Mouse (Mus musculus): ENCODE measurements at regions not wholly inside any gene's neighbourhood (a gene's known extent, or its start where the extent isn't known, plus 50 kb on each side); places are given as distances from the start of the nearest gene placed in this dataset.
"Not testable (repeated sequence)": the region's sequence is repeated elsewhere in the genome, so short reads cannot be mapped to it uniquely, and the experiment has no call there.

DNA sequence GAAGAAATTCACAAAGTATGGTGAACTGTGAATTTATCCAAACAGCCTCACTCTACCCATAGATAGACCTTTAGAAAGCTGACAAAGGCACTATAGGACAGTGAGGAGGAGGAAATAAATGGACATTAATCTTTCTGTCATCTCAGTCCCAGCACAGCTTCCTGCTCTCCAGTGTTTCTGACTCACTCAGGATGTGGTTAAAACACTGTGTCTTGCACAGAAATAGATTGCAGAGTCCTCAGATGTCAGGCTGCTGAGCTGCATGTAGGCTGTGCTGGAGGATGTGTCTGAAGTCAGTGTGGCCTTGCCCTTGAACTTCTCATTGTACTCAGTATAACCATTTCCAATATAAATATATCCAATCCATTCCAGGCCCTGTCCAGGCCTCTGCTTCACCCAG, 735.6 kb upstream of the Zfp386 start:
- DNase-seq (ENCODE audit: low spot score in 2 of 2): peak; percentile 21 to 37

DNA sequence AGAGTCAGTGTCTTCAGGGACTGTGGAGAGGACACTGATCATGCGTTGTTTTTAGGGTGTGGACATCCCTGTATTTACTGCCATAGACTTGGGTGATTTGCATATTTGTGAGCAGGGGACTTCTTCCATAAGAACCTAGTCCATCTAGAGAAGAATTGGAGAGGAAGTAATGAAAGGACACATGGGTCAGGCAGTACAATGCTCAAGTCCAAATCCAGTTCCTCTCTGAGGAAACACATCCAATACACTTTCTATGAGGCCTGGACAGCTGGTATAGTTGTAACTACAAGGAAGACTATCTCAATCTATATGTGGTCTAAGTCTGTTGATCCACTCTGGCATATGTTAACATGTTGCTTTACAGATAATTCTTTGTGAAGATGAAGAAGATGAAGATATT, 734.9 kb upstream of the Zfp386 start:
- DNase-seq (ENCODE audit: low spot score in 2 of 2): not testable (repeated sequence)

GRCm38 (mm10) chr12:115320641-115321040, 726.9 kb upstream of the Zfp386 start:
- DNase-seq (ENCODE audit: low spot score in 2 of 2): peak; percentile 44 to 53

DNA sequence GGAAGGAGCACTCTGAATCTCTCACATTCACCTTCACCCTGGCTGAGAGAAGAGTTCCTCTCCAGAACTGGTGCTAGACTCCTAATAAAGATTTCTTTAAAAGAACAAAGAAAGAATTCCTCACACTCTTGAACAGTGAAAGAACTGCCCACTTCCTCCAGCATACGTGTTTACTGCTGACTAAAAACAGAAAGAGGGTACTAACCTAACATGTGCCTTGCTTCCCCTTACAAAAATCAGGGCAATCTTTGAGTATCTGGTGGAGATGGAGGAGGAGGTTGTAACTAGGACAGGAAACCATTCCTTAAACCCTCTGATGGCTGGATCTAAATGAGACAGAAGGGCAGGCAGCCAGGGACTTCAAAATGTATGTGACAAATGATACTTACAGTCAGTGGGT, 719.1 kb upstream of the Zfp386 start:
- DNase-seq (ENCODE audit: low spot score in 2 of 2): no peak

DNA sequence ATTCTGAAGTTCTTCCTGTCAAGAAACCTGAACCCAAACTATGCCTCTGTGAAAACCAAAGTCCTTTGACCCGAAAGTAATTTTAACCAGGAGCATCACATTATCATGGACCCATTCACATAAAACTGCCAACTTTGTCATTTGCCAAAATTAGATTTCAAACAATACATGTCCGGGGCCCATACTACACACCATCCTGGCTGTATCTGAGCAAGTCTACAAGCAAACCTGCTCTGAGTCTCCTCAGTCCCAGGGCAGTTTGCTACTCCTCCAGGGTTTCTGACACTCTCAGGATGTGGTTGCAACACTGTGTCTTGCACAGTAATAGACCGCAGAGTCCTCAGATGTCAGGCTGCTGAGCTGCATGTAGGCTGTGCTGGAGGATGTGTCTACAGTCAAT, 712.8 kb upstream of the Zfp386 start:
- DNase-seq (ENCODE audit: low spot score in 2 of 2): peak; percentile 5 to 27

- DNase-seq (ENCODE audit: low spot score in 2 of 2): no peak
Measured at GRCm38 (mm10) chr12:115336594-115336993, 710.9 kb upstream of the Zfp386 start.

DNA sequence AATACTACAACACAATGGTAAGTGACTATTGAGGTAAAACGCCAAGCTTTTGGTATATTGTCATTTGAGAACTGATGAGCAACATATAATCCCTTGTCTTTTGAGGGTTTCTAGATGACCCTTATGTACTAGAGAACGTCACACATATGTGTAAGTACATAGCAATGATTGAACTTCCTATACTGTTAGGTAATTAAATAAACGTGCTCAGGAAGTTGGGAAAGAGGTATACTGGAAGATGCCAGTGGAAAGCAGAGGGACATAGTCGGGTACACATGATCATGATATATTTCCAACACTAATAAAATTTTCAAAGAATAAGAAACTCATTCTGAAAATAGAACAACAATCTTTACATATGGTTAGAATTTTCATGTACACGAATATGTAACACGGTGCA, 701.4 kb upstream of the Zfp386 start:
- not testable (repeated sequence) for DNase-seq (ENCODE audit: low spot score in 2 of 2)

DNA sequence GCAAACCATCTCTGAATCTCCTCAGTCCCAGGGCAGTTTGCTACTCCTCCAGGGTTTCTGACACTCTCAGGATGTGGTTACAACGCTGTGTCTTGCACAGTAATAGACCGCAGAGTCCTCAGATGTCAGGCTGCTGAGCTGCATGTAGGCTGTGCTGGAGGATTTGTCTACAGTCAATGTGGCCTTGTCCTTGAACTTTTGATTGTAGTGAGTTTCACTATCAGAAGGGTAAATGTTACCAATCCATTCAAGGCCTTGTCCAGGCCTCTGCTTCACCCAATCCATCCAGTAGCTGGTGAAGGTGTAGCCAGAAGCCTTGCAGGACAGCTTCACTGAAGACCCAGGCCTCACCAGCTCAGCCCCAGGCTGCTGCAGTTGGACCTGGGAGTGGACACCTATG, 688.5 kb upstream of the Zfp386 start:
- DNase-seq (ENCODE audit: low spot score in 2 of 2): peak; percentile 8 to 35

GRCm38 (mm10) chr12:115365628-115366027, 681.9 kb upstream of the Zfp386 start:
- DNase-seq (ENCODE audit: low spot score in 2 of 2): not testable (repeated sequence)

- DNase-seq (ENCODE audit: low spot score in 2 of 2): peak in 1 of 2 experiments; percentile 3
Measured at GRCm38 (mm10) chr12:115371784-115372183, 675.7 kb upstream of the Zfp386 start.

- peak in 1 of 2 experiments; percentile 5 for DNase-seq (ENCODE audit: low spot score in 2 of 2)
Measured at GRCm38 (mm10) chr12:115373056-115373455, 674.5 kb upstream of the Zfp386 start.

- DNase-seq (ENCODE audit: low spot score in 2 of 2): peak in 1 of 2 experiments; percentile 1
Measured at GRCm38 (mm10) chr12:115386479-115386878, 661.0 kb upstream of the Zfp386 start.

GRCm38 (mm10) chr12:115404116-115404515, 643.4 kb upstream of the Zfp386 start:
- no peak for DNase-seq (ENCODE audit: low spot score in 2 of 2)

DNA sequence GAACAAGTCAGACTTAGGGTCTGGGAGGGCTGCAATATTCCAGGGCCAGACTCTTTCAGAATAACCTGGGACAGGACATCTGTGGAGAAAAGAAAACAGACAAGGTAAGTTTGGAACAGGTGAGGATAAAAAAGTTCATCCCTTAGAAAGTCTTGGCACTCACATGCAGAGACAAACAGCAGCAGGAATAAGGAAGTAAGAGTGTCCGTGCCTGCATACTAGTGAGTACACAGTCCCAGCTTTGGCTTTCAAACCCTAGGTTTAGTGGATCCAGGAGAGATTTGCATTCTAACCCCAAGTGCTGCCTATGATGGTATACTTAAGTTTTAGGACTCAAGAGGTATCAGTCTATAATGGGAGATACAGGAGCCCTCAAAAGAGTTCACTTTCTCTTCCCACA, 642.9 kb upstream of the Zfp386 start:
- DNase-seq (ENCODE audit: low spot score in 2 of 2): no peak

- DNase-seq (ENCODE audit: low spot score in 2 of 2): not testable (repeated sequence)
Measured at GRCm38 (mm10) chr12:115446247-115446646, 601.3 kb upstream of the Zfp386 start.

DNA sequence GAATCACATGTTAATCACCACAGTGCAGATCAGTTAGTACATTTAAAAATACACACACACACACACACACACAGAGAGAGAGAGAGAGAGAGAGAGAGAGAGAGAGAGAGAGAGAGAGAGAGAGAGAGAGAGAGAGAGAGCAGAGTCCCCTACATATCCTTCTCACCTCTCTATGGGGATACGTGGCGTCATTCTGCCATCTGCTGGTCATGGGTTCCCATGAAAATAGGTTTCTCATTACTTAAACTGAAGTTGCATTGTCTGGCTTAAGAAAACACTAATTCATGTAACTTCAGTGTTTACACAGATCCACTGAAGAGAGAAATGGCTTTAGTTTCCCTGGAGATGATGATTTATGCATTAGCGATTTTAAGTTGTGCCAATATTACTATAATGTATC, 594.9 kb upstream of the Zfp386 start:
- DNase-seq (ENCODE audit: low spot score in 2 of 2): peak in 1 of 2 experiments; percentile 24

DNA sequence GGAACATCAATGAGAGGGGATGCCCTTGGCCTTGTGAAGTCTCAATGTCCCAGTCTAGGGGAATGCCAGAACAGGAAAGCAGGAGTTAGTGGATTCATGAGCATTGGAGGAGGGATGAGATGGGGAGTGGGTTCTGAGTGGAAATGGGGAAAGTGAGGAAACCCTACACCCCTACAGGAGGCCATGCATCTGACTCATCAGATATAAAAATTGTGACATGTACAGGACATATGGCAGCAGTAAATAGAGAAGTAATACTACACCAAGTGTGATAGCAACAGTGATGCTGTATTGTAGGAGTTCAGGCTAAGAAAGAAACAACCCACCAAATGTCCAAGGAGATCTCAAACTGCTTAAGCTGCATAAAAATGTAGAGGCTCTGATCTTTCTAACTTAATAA, 582.7 kb upstream of the Zfp386 start:
- DNase-seq (ENCODE audit: low spot score in 2 of 2): not testable (repeated sequence)

GRCm38 (mm10) chr12:115468015-115468414, 579.5 kb upstream of the Zfp386 start:
- not testable (repeated sequence) for DNase-seq (ENCODE audit: low spot score in 2 of 2)

DNA sequence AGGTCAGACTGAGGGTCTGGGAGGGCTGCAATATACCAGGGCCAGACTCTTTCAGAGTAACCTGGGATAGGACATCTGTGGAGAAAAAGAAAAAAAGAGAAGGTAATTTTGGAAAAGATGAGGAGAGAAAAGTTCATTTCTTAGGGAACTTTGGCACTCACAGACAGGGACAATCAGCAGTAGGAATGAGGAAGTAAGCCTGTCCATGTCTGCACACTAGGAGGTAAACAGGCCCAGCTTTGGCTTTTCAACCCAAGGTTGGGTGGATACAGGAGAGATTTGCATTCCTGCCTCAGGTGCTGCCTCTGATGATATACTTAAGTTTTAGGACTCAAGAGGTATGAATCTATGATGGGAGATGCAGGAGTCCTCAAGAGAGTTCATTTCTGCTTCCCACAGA, 579.0 kb upstream of the Zfp386 start:
- DNase-seq (ENCODE audit: low spot score in 2 of 2): not testable (repeated sequence)

GRCm38 (mm10) chr12:115498865-115499264, 548.7 kb upstream of the Zfp386 start:
- no peak for DNase-seq (ENCODE audit: low spot score in 2 of 2)

DNA sequence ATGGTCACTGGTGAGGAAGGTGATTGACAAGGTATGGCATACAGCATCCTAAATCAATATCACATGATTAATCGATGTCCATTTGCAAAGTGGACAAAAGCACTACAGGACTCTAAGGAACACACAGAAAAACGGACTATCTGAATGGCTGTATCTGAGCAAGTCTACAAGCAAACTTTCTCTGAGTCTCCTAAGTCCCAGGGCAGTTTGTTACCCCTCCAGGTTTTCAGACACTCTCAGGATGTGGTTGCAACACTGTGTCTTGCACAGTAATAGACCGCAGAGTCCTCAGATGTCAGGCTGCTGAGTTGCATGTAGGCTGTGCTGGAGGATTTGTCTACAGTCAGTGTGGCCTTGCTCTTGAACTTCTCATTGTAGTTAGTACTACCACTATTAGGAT, 540.2 kb upstream of the Zfp386 start:
- DNase-seq (ENCODE audit: low spot score in 2 of 2): peak in 1 of 2 experiments; percentile 16

DNA sequence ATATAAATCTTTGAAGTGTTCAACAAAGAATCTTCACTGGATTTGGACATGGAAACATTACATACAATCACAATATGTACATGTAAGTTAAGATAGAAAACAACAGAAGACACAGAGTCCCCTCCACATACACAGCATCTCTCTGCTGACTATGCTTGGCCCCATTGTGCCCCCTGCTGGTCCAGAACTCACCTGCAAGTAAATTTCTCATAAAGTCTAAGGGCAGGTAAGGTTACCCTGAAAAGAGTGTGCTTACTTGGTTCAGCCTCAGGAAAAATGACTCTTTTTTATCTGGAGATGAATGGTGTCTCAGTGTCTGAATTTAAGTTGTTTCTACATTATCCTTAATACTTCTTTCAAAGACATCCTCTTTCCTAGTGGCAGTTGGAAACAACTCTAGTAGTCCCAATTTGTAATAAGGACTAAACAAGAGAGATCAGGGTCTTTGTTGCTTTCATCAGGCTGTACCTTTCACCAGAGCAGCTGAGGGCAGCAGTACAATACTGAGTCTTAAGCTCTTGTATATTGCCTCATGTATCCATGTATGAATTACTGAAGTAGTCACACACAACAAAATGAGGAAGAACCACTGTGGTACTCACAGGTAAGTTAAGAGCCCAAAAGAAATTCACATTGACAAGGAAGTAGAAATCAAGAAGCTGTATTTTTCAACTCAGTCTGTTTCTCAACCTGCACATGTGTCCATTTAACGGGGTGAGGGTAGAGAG, 538.7 kb upstream of the Zfp386 start:
- not testable (repeated sequence) for DNase-seq (ENCODE audit: low spot score in 2 of 2)

DNA sequence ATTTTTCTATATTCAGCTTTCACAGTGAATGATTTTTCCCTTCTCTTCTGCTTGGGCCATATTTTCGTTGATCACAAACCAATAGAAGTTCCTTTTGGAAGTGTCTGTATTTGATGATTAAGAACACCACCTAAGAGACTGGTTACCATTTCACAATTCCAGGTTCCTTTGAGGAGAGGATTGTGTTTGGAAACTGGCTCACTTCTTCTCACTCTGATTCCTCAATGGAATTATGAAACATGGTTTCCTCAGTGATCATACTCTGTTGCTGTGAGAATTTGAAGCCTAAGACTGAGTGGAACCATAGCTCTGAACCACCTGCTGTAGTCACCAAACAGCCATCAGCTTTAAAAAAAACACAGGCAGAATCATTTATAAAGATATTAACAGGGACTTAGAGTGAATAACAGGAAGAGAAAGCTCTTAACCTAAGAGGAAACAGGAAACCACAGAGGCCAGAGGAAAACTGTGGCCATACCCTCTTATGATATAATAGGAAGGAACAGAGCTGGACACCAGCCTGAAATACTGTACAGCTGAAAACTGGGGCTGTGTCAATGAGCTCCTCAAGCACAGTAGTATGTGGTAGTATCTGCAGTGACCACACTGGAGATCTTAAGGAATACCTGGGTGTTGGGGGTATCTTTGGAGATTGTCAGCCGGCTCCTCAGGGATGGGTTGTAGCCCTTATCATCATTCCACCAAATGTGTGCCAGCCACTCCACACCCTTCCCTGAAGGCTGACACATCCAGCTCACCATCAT, 528.6 kb upstream of the Zfp386 start:
- not testable (repeated sequence) for DNase-seq (ENCODE audit: low spot score in 2 of 2)

All from natural killer cell, adult 2 months (primary cell).